Mouse (Mus musculus) CH12.LX (cell line): ENCODE results near the gene Wdr34. TPM values are rescaled to one million over a fixed set of nuclear protein-coding genes. Genes with fewer than 3 reads are reported as not detected.

Source experiments
- polyA plus RNA-seq: library from polyadenylated mRNA; unstranded; fragments of >175 nt; gene quantifications from 2 replicates; pipeline ENCODE4 v1.2.1, GENCODE M21; 2012; ENCODE audit warnings: low read depth; ENCODE audit not compliant: insufficient read length
- total RNA-seq, 2 experiments: library from RNA; depleted of rRNA; stranded (reverse); fragments of 300-350 nt in 1 of 2; fragments of >200 nt in 1 of 2; gene quantifications; 2 replicates each; pipeline ENCODE4 v1.2.3; 2012 to 2014

Wdr34 gene
- total and polyA plus RNA-seq, 3 experiments, result 24.7 to 28.0 (median 26.5) TPM

Other genes with a start within 250 kb of the Wdr34 start
- gene Slc27a4, start 246.2 kb downstream of the Wdr34 start, total RNA-seq (2012; rRNA removed), result 8.9 and 11.3 TPM in 2 replicates
- 3.6 and 4.8 TPM in 2 replicates for gene Slc27a4, start 246.2 kb downstream of the Wdr34 start, total RNA-seq (2014; rRNA removed)
- 4.7 and 4.9 TPM in 2 replicates for gene Slc27a4, start 246.2 kb downstream of the Wdr34 start, polyA plus RNA-seq
- 31.9 and 33.8 TPM in 2 replicates for gene Urm1, start 228.8 kb downstream of the Wdr34 start, total RNA-seq (2012; rRNA removed)
- 29.2 and 30.6 TPM in 2 replicates for gene Urm1, start 228.8 kb downstream of the Wdr34 start, total RNA-seq (2014; rRNA removed)
- 25.6 and 37.1 TPM in 2 replicates for gene Urm1, start 228.8 kb downstream of the Wdr34 start, polyA plus RNA-seq
- 6.1 and 6.3 TPM in 2 replicates for gene Cercam, start 179.7 kb downstream of the Wdr34 start, total RNA-seq (2012; rRNA removed)
- 2.5 and 3.0 TPM in 2 replicates for gene Cercam, start 179.7 kb downstream of the Wdr34 start, total RNA-seq (2014; rRNA removed)
- 3.5 and 3.7 TPM in 2 replicates for gene Cercam, start 179.7 kb downstream of the Wdr34 start, polyA plus RNA-seq
- gene Odf2, start 159.7 kb downstream of the Wdr34 start, total RNA-seq (2012; rRNA removed), result 43.7 and 48.6 TPM in 2 replicates
- 35.4 and 44.4 TPM in 2 replicates for gene Odf2, start 159.7 kb downstream of the Wdr34 start, total RNA-seq (2014; rRNA removed)
- gene Odf2, start 159.7 kb downstream of the Wdr34 start, polyA plus RNA-seq, result 54.6 and 59.5 TPM in 2 replicates
- 38.0 and 39.7 TPM in 2 replicates for gene Gle1, start 113.5 kb downstream of the Wdr34 start, total RNA-seq (2012; rRNA removed)
- 32.0 and 36.5 TPM in 2 replicates for gene Gle1, start 113.5 kb downstream of the Wdr34 start, total RNA-seq (2014; rRNA removed)
- 54.1 and 60.1 TPM in 2 replicates for gene Gle1, start 113.5 kb downstream of the Wdr34 start, polyA plus RNA-seq
- gene Sptan1, start 83.3 kb downstream of the Wdr34 start, total RNA-seq (2012; rRNA removed), result 113 TPM in 2 replicates
- gene Sptan1, start 83.3 kb downstream of the Wdr34 start, total RNA-seq (2014; rRNA removed), result 73.8 and 86.4 TPM in 2 replicates
- 88.0 and 91.6 TPM in 2 replicates for gene Sptan1, start 83.3 kb downstream of the Wdr34 start, polyA plus RNA-seq
- 515 and 844 TPM in 2 replicates for gene Set, start 8.5 kb upstream of the Wdr34 start, total RNA-seq (2012; rRNA removed)
- 1,049 and 1,142 TPM in 2 replicates for gene Set, start 8.5 kb upstream of the Wdr34 start, total RNA-seq (2014; rRNA removed)
- gene Set, start 8.5 kb upstream of the Wdr34 start, polyA plus RNA-seq, result 902 and 991 TPM in 2 replicates
- 5.2 and 8.3 TPM in 2 replicates for gene Pkn3, start 28.8 kb upstream of the Wdr34 start, total RNA-seq (2012; rRNA removed)
- gene Pkn3, start 28.8 kb upstream of the Wdr34 start, total RNA-seq (2014; rRNA removed), result 4.7 and 5.0 TPM in 2 replicates
- gene Pkn3, start 28.8 kb upstream of the Wdr34 start, polyA plus RNA-seq, result 6.7 and 7.1 TPM in 2 replicates
- gene Zdhhc12, start 44.8 kb upstream of the Wdr34 start, total RNA-seq (2012; rRNA removed), result 33.7 and 36.5 TPM in 2 replicates
- 15.3 and 15.6 TPM in 2 replicates for gene Zdhhc12, start 44.8 kb upstream of the Wdr34 start, total RNA-seq (2014; rRNA removed)
- 34.7 and 42.8 TPM in 2 replicates for gene Zdhhc12, start 44.8 kb upstream of the Wdr34 start, polyA plus RNA-seq
- 9.5 and 13.4 TPM in 2 replicates for gene Zer1, start 75.7 kb upstream of the Wdr34 start, total RNA-seq (2012; rRNA removed)
- gene Zer1, start 75.7 kb upstream of the Wdr34 start, total RNA-seq (2014; rRNA removed), result 4.8 and 5.5 TPM in 2 replicates
- gene Zer1, start 75.7 kb upstream of the Wdr34 start, polyA plus RNA-seq, result 13.3 and 15.0 TPM in 2 replicates
- gene Tbc1d13, start 84.9 kb upstream of the Wdr34 start, total RNA-seq (2012; rRNA removed), result 32.1 and 35.1 TPM in 2 replicates
- 21.4 and 25.9 TPM in 2 replicates for gene Tbc1d13, start 84.9 kb upstream of the Wdr34 start, total RNA-seq (2014; rRNA removed)
- gene Tbc1d13, start 84.9 kb upstream of the Wdr34 start, polyA plus RNA-seq, result 36.1 and 36.8 TPM in 2 replicates
- 9.2 and 9.7 TPM in 2 replicates for gene Endog, start 122.6 kb upstream of the Wdr34 start, total RNA-seq (2012; rRNA removed)
- gene Endog, start 122.6 kb upstream of the Wdr34 start, total RNA-seq (2014; rRNA removed), result 0.23 TPM in 1 of 2 replicates, not detected in the other
- not detected in 2 replicates for gene Endog, start 122.6 kb upstream of the Wdr34 start, polyA plus RNA-seq
- gene Spout1, start 129.6 kb upstream of the Wdr34 start, total RNA-seq (2012; rRNA removed), result 49.2 and 56.7 TPM in 2 replicates
- 34.8 and 38.4 TPM in 2 replicates for gene Spout1, start 129.6 kb upstream of the Wdr34 start, total RNA-seq (2014; rRNA removed)
- gene Spout1, start 129.6 kb upstream of the Wdr34 start, polyA plus RNA-seq, result 62.3 and 63.7 TPM in 2 replicates
- 5.3 and 7.0 TPM in 2 replicates for gene Kyat1, start 157.0 kb upstream of the Wdr34 start, total RNA-seq (2012; rRNA removed)
- 5.0 and 5.5 TPM in 2 replicates for gene Kyat1, start 157.0 kb upstream of the Wdr34 start, total RNA-seq (2014; rRNA removed)
- gene Kyat1, start 157.0 kb upstream of the Wdr34 start, polyA plus RNA-seq, result 5.2 and 5.4 TPM in 2 replicates
- gene Lrrc8a, start 188.8 kb upstream of the Wdr34 start, total RNA-seq (2012; rRNA removed), result 2.8 and 3.1 TPM in 2 replicates
- gene Lrrc8a, start 188.8 kb upstream of the Wdr34 start, total RNA-seq (2014; rRNA removed), result 1.1 and 1.8 TPM in 2 replicates
- gene Lrrc8a, start 188.8 kb upstream of the Wdr34 start, polyA plus RNA-seq, result 1.2 and 1.4 TPM in 2 replicates
- gene Gm28035, start 191.7 kb upstream of the Wdr34 start, total RNA-seq (2012; rRNA removed), result 0.46 and 0.64 TPM in 2 replicates
- 0.27 TPM in 2 replicates for gene Gm28035, start 191.7 kb upstream of the Wdr34 start, total RNA-seq (2014; rRNA removed)
- 0.35 and 0.36 TPM in 2 replicates for gene Gm28035, start 191.7 kb upstream of the Wdr34 start, polyA plus RNA-seq
- 3.1 and 8.9 TPM in 2 replicates for gene Phyhd1, start 217.3 kb upstream of the Wdr34 start, total RNA-seq (2012; rRNA removed)
- 5.7 and 7.1 TPM in 2 replicates for gene Phyhd1, start 217.3 kb upstream of the Wdr34 start, total RNA-seq (2014; rRNA removed)
- 9.7 and 11.5 TPM in 2 replicates for gene Phyhd1, start 217.3 kb upstream of the Wdr34 start, polyA plus RNA-seq
- not detected in 2 replicates for gene Gm28038, start 232.2 kb upstream of the Wdr34 start, total RNA-seq (2012; rRNA removed)
- not detected in 2 replicates for gene Gm28038, start 232.2 kb upstream of the Wdr34 start, total RNA-seq (2014; rRNA removed)
- gene Gm28038, start 232.2 kb upstream of the Wdr34 start, polyA plus RNA-seq, result 7.4 TPM in 1 of 2 replicates, not detected in the other
- gene Dolk, start 237.5 kb upstream of the Wdr34 start, total RNA-seq (2012; rRNA removed), result 17.4 and 18.1 TPM in 2 replicates
- 11.1 and 11.6 TPM in 2 replicates for gene Dolk, start 237.5 kb upstream of the Wdr34 start, total RNA-seq (2014; rRNA removed)
- 10.8 and 11.8 TPM in 2 replicates for gene Dolk, start 237.5 kb upstream of the Wdr34 start, polyA plus RNA-seq
- gene Nup188, start 237.5 kb upstream of the Wdr34 start, total RNA-seq (2012; rRNA removed), result 40.2 and 47.6 TPM in 2 replicates
- 19.7 and 20.9 TPM in 2 replicates for gene Nup188, start 237.5 kb upstream of the Wdr34 start, total RNA-seq (2014; rRNA removed)
- 58.8 and 61.2 TPM in 2 replicates for gene Nup188, start 237.5 kb upstream of the Wdr34 start, polyA plus RNA-seq